Mouse (Mus musculus) retina, embryonic 14.5 days (tissue): ENCODE measurements around the gene Gid4.

Experiments
- DNase-seq: peaks from one replicate; pipeline ENCODE4 v3.0.0-alpha.2; 2015; ENCODE audit warnings: low spot score

Gid4 gene

GRCm38 (mm10) chr11:60416963-60417716, at the start of gene Gid4:
Gid4 (plus strand) TSS chr11:60417145.
- DNase-seq: peak; percentile 99

- no peak for DNase-seq
These were observed 49.7 kb upstream of the Gid4 start for GRCm38 (mm10) chr11:60367256-60367655.

- DNase-seq: no peak
These were observed 48.0 kb upstream of the Gid4 start for GRCm38 (mm10) chr11:60368909-60369308.

GRCm38 (mm10) chr11:60369448-60369847, 47.5 kb upstream of the Gid4 start:
- no peak for DNase-seq

- DNase-seq: no peak
These were observed 46.5 kb upstream of the Gid4 start for GRCm38 (mm10) chr11:60370431-60370830.

- no peak for DNase-seq
These were observed 42.5 kb upstream of the Gid4 start for GRCm38 (mm10) chr11:60374481-60374880.

- DNase-seq: no peak
These were observed 33.4 kb upstream of the Gid4 start for GRCm38 (mm10) chr11:60383518-60383917.

- peak; percentile 53 for DNase-seq
These were observed 32.1 kb upstream of the Gid4 start for GRCm38 (mm10) chr11:60384762-60385421.

GRCm38 (mm10) chr11:60385946-60386345, 31.0 kb upstream of the Gid4 start:
- no peak for DNase-seq

- no peak for DNase-seq
These were observed 29.0 kb upstream of the Gid4 start for GRCm38 (mm10) chr11:60387944-60388343.

GRCm38 (mm10) chr11:60391346-60391745, 25.6 kb upstream of the Gid4 start:
- DNase-seq: no peak

- DNase-seq: no peak
These were observed 20.4 kb upstream of the Gid4 start for GRCm38 (mm10) chr11:60396546-60396945.

- no peak for DNase-seq
These were observed 19.8 kb upstream of the Gid4 start for GRCm38 (mm10) chr11:60397172-60397571.

- no peak for DNase-seq
These were observed 10.3 kb upstream of the Gid4 start for GRCm38 (mm10) chr11:60406606-60407005.

- DNase-seq: peak; percentile 93
These were observed 4.8 kb upstream of the Gid4 start for GRCm38 (mm10) chr11:60412173-60412572.

GRCm38 (mm10) chr11:60412921-60413320, 4.0 kb upstream of the Gid4 start:
- no peak for DNase-seq

- DNase-seq: no peak
These were observed 369 bp upstream of the Gid4 start for GRCm38 (mm10) chr11:60416590-60416962.

- DNase-seq: peak; percentile 47
These were observed 950 bp downstream of the Gid4 start, which contains the start of gene Atpaf2 for GRCm38 (mm10) chr11:60417717-60418472. Atpaf2 (minus strand) TSS chr11:60418457.

GRCm38 (mm10) chr11:60418473-60418803, 1.5 kb downstream of the Gid4 start:
- DNase-seq: peak; percentile 7

GRCm38 (mm10) chr11:60422046-60422668, 5.2 kb downstream of the Gid4 start:
- DNase-seq: peak; percentile 38

GRCm38 (mm10) chr11:60423006-60423405, 6.1 kb downstream of the Gid4 start:
- DNase-seq: no peak

GRCm38 (mm10) chr11:60426417-60426816, 9.5 kb downstream of the Gid4 start:
- DNase-seq: no peak
